Mouse (Mus musculus) stomach, postnatal 0 days (tissue): ENCODE results near the gene Tnfrsf12a.

Experiments
- CTCF ChIP-seq: IDR thresholded peaks from 2 replicates; pipeline ENCODE4 v1.5.1; 2016; ENCODE audit warnings: antibody characterized with exemption, low read depth, mild to moderate bottlenecking, moderate library complexity
- EP300 ChIP-seq: optimal IDR thresholded peaks from 2 replicates; pipeline ENCODE3; 2016; ENCODE audit warnings: antibody characterized with exemption

GRCm38 (mm10) chr17:23675127-23675526 lies 2.1 kb downstream of the Tnfrsf12a start:
- TF ChIP-seq CTCF (no peak), EP300 (no peak)
